Comparison of ENCODE assay signal across 21 mouse cellular contexts in the genomic region with DNA sequence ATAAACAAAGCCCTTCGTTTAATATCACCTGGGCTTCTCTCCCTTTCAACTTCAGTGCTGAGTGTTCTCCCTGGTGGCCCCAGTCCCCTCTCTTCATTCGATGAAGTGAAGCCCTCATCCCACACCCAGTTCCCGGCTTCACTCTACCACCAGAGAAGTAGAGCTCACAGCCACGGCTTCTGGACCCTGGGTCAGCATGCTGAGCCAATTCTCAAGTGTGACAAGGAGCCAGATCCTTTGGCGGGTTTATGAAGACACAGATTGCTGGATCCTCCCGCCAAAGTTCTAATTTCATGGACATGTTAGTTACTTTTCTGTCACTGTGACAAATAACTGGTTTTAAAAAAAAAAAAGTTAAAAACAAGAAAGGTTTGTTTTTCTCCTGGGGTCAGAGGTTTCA.
A peak's percentile ranks its signal among the peaks of the same experiment; 100 is the strongest.
DNase-seq lines count a peak whose midpoint lies in the region; ATAC-seq lines count a peak whose summit lies in the region.
"Had no signal": no experiment of that assay in that cellular context is flagged by ENCODE, and none has a peak within 500 bp of the region (broad histone marks: within the 10 kb centered on the region; RNA-seq: fewer than 3 reads in every experiment).

No protein-coding gene starts in this region.

- peak; percentile 20 to 45 for DNase-seq in cerebellum, postnatal 14 days
- DNase-seq in cerebellum, adult 11 months = no peak
- DNase-seq in heart, adult 18-20 months = peak; percentile 29 to 57
- DNase-seq in heart, postnatal 14 days = peak; percentile 4
- peak; percentile 14 for DNase-seq in skeletal muscle tissue, adult 2 months (ENCODE audit: low read depth, low spot score)
- no peak for DNase-seq in left cerebral cortex, postnatal 25 days (ENCODE audit: low spot score in 2 of 2)
- DNase-seq: adrenal gland, adult 8-10 months; kidney, postnatal 25 days; lung, postnatal 4 days; retina, postnatal 1 day; right cerebral cortex, postnatal 25 days; thymus, postnatal 14 days had no signal

- 69% methylated on average over 6 of the region's 6 CpGs for WGBS in heart, embryonic 12.5 days

- ATAC-seq in heart, embryonic 12.5 days (ENCODE audit: insufficient number of reproducible peaks, low FRiP score) = no peak
- ATAC-seq: hindbrain, embryonic 16.5 days; intestine, postnatal 0 days; midbrain, embryonic 15.5 days had no signal

- no peaks in the 10 kb centered on the region for H3K27me3 ChIP-seq in heart, embryonic 12.5 days (replicated peaks)
- H3K27me3 ChIP-seq: heart, embryonic 13.5 days; midbrain, embryonic 15.5 days; neural tube, embryonic 12.5 days had no signal

- intact Hi-C loops in heart, postnatal 14 days (cut with DNase I) = no loop called here
- intact Hi-C loops in left cerebral cortex, postnatal 25 days (cut with DNase I) = no loop called here

- no peak overlapping the region for H3K9ac ChIP-seq in heart, embryonic 12.5 days
- H3K9ac ChIP-seq: heart, embryonic 13.5 days; midbrain, embryonic 15.5 days; neural tube, embryonic 12.5 days had no signal

- no peak overlapping the region for H3K27ac ChIP-seq in heart, embryonic 12.5 days (ENCODE audit: poor library complexity, severe bottlenecking)
- H3K27ac ChIP-seq: embryonic facial prominence, embryonic 10.5 days; heart, embryonic 13.5 days; hindbrain, embryonic 10.5 days; layer of hippocampus, adult 2 months; midbrain, embryonic 15.5 days; neural tube, embryonic 12.5 days had no signal

- no peak overlapping the region for H3K4me3 ChIP-seq in heart, embryonic 12.5 days
- H3K4me3 ChIP-seq: embryonic facial prominence, embryonic 10.5 days; heart, embryonic 13.5 days; hindbrain, embryonic 10.5 days; layer of hippocampus, adult 2 months; midbrain, embryonic 15.5 days; neural tube, embryonic 12.5 days had no signal

- no peaks in the 10 kb centered on the region for H3K4me1 ChIP-seq in heart, embryonic 12.5 days (replicated peaks)
- H3K4me1 ChIP-seq: embryonic facial prominence, embryonic 10.5 days; heart, embryonic 13.5 days; hindbrain, embryonic 10.5 days; midbrain, embryonic 15.5 days; neural tube, embryonic 12.5 days had no signal

- H3K9me3 ChIP-seq in heart, embryonic 12.5 days (replicated peaks) = 0 out of 2 replicates have a peak, but pooled peaks cover 5% of the 10 kb centered on the region
- H3K9me3 ChIP-seq: embryonic facial prominence, embryonic 10.5 days; heart, embryonic 13.5 days; hindbrain, embryonic 10.5 days; midbrain, embryonic 15.5 days; neural tube, embryonic 12.5 days had no signal

- no peak overlapping the region for H3K4me2 ChIP-seq in heart, embryonic 12.5 days
- H3K4me2 ChIP-seq: heart, embryonic 13.5 days; midbrain, embryonic 15.5 days; neural tube, embryonic 12.5 days had no signal

- no peaks in the 10 kb centered on the region for H3K36me3 ChIP-seq in heart, embryonic 12.5 days
- H3K36me3 ChIP-seq: embryonic facial prominence, embryonic 10.5 days; heart, embryonic 13.5 days; hindbrain, embryonic 10.5 days; midbrain, embryonic 15.5 days; neural tube, embryonic 12.5 days had no signal

Comparison
In these comparisons a context has a peak if more than half of its experiments do, and no peak if none do; other contexts are left out.
1. DNase-seq: peak in cerebellum, postnatal 14 days (2 of 2), heart, adult 18-20 months (2 of 2), heart, postnatal 14 days (2 of 2) and skeletal muscle tissue, adult 2 months (single experiment); none in cerebellum, adult 11 months (single experiment) and left cerebral cortex, postnatal 25 days (0 of 2).